Mouse (Mus musculus): ENCODE measurements around the gene Clspn.

The Clspn gene

DNA sequence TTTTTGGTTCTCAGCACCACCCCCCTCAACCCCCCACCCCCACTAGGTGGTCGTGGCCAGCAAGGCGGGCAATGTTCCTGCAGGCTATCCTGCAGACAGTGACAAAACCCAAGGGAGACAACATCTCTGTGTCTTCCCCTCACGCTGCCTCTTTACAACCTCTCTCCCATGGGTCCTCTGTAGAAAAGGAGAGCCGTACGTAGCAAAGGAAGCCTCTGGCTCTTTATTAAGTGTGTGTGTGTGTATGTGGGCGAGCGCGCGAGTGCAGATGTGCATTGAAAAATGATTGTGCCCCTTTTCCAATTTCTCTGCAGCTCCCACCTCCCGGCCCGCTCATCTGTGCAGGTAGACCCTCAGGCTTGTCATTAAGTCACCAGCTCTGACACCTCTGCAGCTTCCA lies 79.6 kb downstream of the Clspn start:
- no peak for DNase-seq (ENCODE audit: low read depth, low spot score)

DNA sequence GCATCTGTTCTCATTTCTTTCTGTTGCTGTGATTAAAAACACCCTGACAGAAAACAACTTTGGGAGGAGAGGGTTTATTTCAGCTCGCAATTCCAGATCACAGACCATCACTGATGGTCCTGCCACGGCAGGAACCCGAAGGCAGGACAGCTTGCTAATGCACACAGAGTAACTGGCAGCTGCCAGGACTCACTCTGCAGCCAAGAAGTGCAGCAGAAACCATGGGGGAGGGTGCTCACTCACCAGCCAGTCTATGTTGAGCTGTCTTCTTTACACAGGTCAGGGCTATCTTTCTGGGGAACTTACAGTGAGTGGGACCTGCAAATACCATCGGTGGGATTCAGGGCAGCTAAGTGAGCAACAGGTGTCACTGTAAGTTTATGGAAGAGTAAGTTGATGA lies 80.7 kb downstream of the Clspn start:
- no peak for DNase-seq (ENCODE audit: low read depth, low spot score)

- DNase-seq (ENCODE audit: low read depth, low spot score), result no peak
Measured at GRCm38 (mm10) chr4:126639339-126639738, 82.6 kb downstream of the Clspn start.

DNA sequence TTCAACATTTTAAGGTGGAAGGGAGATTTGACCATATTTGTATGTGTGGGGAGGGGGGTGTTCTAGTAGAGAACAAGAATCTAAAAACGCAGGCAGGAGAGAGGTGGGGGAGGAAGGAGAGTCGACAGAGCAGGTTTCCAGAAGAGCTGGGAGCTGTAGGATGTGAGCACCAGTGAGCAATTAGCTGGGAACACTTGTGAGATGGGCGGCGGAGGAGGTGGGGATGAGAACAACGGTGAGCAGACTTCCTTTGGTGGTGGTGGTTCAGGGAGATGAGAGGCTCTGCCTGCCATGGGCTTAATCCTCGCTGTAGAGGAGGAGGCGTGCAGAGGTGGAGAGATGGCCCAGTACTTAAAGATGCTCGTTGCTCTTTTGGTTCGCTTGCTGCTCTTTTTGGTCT lies 85.2 kb downstream of the Clspn start:
- DNase-seq (ENCODE audit: low read depth, low spot score), result no peak

Measured in retina, adult 2 months (tissue).